Mouse (Mus musculus) forelimb bud, embryonic 11.5 days (tissue): ENCODE measurements around the gene Ulk4.

Experiments used
- DNase-seq: peaks from one replicate; pipeline ENCODE4 v3.0.0-alpha.2; 2012; ENCODE audit warnings: low read depth, low spot score

Ulk4 gene

DNA sequence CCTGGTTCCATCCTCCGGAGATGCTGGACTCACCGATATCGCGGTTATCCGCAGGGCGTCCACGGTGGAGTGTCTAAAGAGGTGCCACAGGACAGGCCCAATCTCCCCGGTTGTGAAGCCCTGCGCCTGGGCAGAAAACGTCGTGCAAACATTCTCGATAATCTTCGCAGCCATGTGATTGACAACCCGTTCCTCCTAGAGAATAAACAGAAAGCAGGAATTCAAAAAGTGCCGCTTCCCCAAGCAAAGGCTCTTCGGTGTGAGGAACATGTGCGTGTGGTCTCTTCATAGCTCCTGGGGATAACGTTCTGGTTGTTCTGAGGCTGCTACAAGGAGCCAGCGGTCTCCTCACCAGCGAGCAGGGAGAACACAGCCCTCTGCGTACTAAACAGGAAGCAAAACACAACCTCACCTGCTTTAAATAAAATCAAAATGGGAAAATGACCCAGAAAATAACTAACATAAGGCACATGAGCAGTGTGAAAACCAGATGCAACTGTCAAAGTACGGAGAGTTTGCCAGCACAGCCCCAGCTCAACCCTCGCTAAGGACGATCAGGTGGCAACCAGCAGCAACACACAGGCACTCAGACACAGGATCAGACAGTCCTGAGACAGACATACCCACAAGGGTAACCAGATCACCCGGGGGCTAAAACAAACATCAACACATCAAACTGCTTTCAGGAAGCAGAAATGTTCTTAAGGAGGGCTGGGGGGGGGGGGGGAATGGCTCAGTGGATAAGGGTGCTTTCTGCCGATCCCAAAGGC is 84.2 kb downstream of the Ulk4 start:
- DNase-seq = no peak

DNA sequence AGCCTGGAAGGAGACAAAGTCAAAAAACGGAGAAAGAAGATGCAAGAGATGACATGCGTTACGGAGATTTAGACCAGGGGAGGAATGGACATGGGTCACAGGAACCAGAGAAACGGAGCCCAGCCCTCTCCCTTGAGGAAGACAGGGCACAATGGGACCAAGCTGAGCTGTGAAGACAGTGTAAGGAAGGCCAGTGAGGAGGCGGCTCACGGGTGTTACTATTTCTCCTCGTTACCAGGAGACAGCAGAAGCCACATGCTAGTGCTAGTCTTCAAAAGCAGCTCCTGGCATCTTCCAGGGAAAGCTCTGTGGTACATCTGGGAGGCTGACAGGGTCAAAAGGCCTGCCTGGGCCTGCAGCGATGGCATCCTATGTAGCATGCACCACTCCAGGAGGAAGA is 89.2 kb downstream of the Ulk4 start:
- no peak for DNase-seq

DNA sequence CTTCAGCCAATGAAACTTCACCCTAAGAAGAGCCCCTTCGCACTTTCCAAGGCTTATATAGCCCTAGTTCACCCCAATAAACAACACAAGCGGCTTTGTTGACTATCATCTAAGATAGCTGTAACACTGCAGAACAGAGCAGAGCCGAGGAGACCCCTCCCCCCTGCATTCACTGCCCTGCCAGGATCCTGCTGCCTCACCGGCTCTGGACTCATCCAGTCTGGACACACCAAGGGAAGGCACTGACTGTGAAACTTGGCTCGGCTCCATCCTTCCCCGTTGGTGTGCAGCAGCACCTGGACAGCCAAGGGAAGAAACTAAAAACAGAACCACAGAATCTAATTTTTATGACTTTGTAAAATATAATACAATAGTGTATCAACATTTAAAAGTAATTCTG is 91.2 kb downstream of the Ulk4 start:
- DNase-seq = no peak

- no peak for DNase-seq
Observed at GRCm38 (mm10) chr9:121176350-121176749, 100.6 kb downstream of the Ulk4 start.

DNA sequence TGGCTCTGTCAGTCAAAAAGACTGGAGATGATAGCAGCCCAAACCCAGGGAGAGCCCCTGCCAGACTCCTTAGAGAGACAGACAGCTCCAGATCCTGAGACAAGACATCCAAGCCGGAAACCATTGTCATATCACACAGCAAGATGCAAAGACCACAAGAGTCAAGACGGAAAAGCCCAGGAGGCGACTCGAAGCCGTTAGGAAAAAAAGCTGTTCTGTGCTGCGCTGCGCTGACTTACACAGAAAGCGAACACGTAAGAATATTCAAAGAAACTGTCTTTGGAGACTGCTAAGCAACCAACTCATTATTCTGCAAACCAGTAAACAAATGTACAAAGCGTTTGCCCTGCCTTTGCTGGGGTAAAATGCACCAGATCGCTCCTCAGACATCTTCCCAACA is 101.8 kb downstream of the Ulk4 start:
- no peak for DNase-seq

GRCm38 (mm10) chr9:121172123-121172522 is 104.9 kb downstream of the Ulk4 start:
- DNase-seq = no peak

DNA sequence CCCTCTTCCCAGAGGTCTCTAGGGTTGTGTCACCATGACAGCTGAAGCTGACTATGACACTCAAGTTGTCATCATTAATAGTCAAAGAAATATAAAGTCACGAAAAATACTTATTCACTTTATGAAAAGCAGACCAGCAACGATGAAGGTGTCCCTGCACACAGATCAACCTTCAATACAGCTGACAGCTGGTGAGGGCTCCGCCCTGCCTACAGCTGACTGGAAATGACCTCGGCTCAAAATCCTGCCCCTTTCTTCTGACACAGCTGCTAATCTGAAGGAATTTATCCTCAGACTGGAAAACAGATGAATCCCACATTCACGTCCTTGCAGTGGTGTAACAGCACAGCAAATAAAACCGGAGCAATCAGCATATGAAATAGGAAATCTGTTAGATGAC is 105.4 kb downstream of the Ulk4 start:
- DNase-seq = no peak

GRCm38 (mm10) chr9:121164607-121165006 is 112.4 kb downstream of the Ulk4 start:
- no peak for DNase-seq

GRCm38 (mm10) chr9:121162789-121163188 is 114.2 kb downstream of the Ulk4 start:
- peak; percentile 11 for DNase-seq

DNA sequence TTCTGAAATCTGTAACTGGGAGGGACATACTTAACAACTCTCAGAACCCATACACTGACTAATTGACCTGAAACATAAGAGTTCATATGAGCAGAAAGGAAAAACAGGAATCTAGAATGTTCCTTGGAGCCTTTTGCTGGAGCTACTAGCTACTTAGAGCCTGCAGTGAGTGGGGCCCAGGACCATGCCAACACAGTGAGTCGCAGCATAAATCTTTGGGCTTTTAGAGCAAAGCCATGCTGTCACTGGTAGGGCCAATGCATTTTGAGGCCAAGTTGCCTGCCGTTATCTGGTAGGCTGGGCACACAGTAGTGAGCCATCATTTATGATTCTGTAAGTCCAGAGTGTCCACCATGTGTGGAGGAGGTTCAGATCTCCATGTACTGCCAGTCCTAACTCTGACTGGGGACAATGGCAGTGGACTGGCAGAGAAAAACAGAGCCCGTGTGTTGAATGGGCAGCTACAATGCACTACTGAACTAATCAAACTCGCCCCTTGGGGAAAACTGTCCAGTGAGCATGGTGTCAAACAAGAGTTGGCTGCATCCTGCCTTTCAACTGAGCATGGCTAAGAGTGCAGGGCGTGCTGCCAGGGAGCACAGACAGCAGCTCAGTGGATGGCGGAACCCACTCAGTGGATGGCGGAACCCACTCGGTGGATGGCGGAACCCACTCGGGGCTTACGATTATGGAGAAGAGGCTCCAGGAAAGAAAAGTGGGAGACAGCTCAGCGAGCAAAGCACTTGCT is 115.0 kb downstream of the Ulk4 start:
- DNase-seq = no peak

- DNase-seq = no peak
Observed at GRCm38 (mm10) chr9:121156253-121156831, 120.7 kb downstream of the Ulk4 start.

DNA sequence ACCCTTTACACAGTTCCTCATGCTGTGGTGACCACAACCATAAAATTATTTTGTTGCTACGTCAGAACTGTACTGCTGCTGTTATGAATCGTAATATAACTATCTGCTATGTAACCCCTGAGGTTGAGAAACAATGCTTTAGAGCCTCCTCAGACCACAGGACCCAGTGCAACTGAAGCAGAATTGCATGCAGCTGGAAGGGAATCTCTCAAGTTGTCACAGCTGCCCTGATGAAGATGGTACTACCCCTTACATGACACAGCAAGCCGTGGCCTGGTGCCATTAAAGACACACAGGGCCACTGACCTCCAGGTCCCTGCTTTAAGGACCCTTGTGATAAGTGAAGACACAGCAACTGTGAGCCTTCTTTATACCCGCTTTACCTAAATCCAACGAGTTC is 123.7 kb downstream of the Ulk4 start:
- no peak for DNase-seq

DNA sequence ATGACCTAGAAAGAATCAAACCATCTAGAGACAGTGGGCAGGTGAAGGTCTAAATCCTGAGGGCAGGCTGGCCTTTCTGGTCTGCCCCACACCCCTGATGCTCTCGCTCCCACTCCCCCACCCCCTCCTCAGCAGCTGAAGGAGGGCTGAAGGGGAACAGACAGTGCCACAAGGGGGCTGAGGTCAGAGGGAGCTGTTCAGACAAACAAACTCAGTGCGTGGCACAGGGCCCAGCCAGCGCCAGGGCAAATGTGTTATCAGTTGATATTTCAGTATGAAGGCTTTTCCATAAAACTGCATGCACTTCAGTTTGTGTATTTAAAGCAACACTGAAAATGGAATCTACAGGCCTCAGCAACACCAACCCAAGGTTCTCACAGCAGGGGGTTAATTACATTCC is 128.4 kb downstream of the Ulk4 start:
- no peak for DNase-seq

DNA sequence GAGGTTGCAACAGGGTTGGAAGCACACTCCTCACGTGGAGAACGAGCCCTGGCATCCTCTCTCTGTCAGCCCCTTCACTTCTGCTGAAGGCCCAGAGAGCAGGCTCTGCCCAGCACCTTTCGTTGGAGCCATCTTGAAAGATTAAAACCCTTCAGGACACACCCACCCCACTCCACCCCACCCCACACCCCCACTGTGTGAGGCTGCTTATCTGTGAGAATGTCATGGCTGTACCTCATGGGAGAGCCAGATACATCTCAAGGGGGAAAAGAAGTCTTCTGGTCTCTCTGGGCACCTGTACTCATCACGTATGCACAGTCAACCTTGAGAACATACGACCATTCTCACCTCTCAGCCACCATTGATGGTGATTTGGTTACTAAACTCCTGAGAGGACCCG is 133.8 kb downstream of the Ulk4 start:
- no peak for DNase-seq

DNA sequence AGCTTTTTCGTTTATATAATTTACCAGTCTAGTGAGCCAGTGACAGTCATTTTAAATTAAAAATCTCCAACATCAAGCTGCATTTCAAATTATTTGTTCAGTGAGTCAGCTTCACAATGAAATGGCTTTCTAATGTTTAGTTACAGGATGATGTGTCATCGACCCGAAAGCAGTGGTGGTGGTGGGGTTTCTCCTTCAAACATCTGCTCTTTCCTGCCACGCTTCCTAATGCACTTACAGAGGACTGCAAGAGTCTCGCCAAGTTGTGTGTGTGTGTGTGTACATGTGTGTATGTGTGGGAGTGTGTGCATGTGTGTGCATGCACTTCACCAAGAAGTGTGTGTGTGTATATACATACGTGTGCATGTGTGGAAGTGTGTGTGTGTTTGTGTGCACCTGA is 144.4 kb downstream of the Ulk4 start:
- DNase-seq = no peak

DNA sequence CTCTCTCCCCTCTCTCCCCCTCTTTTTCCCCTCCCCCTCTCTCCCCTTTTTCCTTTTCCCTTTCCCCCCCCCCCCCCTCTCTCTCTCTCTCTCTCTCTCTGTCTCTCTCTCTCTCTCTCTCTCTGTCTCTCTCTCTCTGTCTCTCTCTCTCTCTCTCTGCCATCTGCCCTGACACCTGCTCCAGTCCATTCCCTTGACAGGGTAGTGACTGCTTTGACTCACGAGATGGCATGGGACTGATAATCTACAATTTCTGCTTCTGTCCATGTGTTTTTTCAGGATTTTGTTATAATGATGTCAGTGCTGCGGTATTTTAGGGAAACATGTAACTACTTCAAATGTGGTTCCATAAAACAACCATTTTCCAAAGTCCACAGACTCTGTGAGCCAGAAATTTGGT is 147.5 kb downstream of the Ulk4 start:
- DNase-seq = no peak

- no peak for DNase-seq
Observed at GRCm38 (mm10) chr9:121128934-121129333, 148.1 kb downstream of the Ulk4 start.

DNA sequence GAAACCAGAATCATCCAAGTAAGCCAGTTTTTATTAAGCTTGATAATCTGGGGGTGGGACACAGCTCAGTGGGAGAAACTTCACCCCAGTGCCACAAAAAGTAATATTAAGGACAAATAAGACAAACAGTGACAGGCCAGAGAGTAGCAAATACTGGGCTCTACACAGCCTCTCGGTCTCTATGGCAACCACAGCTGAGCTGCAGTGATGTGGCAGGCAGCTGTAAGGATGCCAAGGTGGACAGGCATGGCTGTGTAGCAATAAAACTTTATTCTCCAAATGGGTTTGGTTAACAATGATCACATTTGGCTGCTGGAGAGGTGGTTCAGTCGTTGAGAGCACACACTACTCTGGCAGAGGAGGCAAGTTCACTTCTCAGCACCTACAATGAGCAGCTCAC is 150.0 kb downstream of the Ulk4 start:
- DNase-seq = no peak

DNA sequence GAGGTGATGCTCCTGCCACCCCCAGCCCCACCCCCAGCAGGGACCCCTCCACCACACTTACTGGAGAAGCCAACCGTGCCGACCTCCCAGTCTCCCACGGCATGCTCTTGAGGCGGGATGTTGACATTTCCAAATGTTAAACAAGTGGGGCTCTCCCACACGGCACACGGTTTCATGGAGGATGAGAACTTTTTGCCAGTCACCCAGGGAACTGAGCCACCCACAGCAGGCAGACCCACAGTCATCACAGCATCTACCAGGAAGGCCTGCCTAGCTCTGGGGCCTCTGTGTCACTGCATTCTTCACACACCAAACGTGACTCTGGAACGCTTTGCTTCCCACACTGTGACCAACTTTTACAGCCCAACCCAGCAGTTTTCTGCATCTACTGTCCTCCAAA is 152.3 kb downstream of the Ulk4 start:
- DNase-seq = no peak

DNA sequence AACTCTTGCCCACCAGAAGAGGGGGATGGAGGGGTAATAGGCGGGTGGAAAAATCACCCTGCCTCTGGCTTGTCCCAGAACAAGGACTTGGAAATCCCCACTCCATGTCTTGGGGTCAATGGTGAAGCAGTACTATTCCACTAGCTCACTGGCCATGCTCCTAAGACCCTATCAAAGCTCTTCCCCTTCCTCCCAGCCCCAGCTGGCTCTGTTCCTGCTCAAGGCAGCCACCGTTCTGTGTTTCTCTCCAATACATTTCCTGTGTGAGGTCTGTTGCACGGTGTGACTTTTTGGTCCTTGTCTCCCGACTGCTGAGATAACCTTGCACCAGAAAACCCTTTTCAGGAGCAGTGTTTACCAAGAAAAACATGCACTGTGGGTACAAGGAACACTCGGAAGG is 155.0 kb downstream of the Ulk4 start:
- no peak for DNase-seq

GRCm38 (mm10) chr9:121117936-121118335 is 159.1 kb downstream of the Ulk4 start:
- no peak for DNase-seq

DNA sequence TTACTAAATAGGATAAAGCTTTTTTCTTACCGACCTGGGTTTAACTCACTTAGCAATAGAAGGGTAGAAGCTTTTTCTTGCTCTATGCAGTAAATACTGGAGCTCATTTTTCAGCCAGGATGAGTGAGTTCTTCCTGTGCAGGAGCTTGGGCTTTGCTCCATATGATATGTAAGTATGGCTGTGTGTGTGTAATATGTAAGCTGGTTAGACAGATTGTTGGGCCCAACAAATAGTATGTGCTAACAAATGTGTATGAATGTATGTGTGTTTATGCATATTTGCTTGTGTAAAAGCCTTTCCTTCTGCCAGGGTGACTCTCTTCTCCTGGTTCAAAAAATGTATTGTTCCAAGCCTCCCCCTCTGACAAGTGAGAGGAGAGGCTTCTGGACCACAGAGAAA is 164.9 kb downstream of the Ulk4 start:
- no peak for DNase-seq

DNA sequence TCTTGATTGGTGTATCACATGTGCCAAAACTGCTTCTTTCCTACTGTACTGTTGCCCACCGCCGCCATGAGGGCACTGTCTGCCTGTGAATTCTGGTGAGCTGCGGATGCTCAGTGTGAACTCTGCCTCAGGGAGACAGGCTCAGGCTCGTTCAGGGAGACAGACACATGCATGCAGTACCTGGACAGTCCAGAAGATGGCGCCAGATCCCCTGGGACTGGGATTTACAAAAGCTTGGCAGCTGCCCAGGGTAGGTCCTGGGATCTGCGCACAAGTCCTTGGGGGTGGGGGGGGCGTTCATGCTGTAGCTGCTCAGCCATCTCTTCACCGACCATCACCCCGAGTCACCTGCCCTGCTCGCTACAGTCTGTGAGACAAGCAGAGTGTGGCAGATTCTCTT is 168.9 kb downstream of the Ulk4 start:
- peak; percentile 82 for DNase-seq
